Mouse (Mus musculus): ENCODE results near the gene Dlgap1. TPM values are rescaled to one million over a fixed set of nuclear protein-coding genes. Genes with fewer than 3 reads are reported as not detected.

Gene Dlgap1
- polyA plus RNA-seq, 1 experiment, result 0.06 TPM

GRCm38 (mm10) chr17:70728719-70729281 lies 759.9 kb downstream of the Dlgap1 start:
- H3K4me3 ChIP-seq (ENCODE audit: extremely low read depth, insufficient read depth, insufficient read length), result no peak overlapping the region
- WGBS, result 13% methylated on average over 5 of the region's 5 CpGs
- TF ChIP-seq POLR2A (IDR thresholded peaks at IDR 0.05; ENCODE audit: low read depth, low read length) (no peak), CTCF (IDR thresholded peaks at IDR 0.05; ENCODE audit: extremely low read depth, insufficient read depth, insufficient read length, insufficient replicate concordance) (no peak)
- H3K27me3 ChIP-seq (ENCODE audit: control insufficient read depth, insufficient read depth, low read length), result no peaks in the 10 kb centered on the region
- H3K27ac ChIP-seq (ENCODE audit: insufficient read depth, low read length), result peak overlapping the region; percentile 50; the same call in 1 of the 2 replicates
- no peaks in the 10 kb centered on the region; the same call in 1 of the 2 replicates for H3K4me1 ChIP-seq (ENCODE audit: control insufficient read depth, insufficient read depth, insufficient read length)
- H3K36me3 ChIP-seq (ENCODE audit: control insufficient read depth, insufficient read depth, low read length), result no peaks in the 10 kb centered on the region
- no peak for DNase-seq (ENCODE audit: low read depth in 1 of 2, low spot score in 2 of 2)

GRCm38 (mm10) chr17:70734728-70735127 lies 765.9 kb downstream of the Dlgap1 start:
- TF ChIP-seq CTCF (IDR thresholded peaks at IDR 0.05; ENCODE audit: extremely low read depth, insufficient read depth, insufficient read length, insufficient replicate concordance), result no peak
- TF ChIP-seq POLR2A (IDR thresholded peaks at IDR 0.05; ENCODE audit: low read depth, low read length), result no peak
- 87% methylated on average over 3 of the region's 3 CpGs for whole genome bisulfite sequencing
- Histone ChIP-seq H3K36me3 (ENCODE audit: control insufficient read depth, insufficient read depth, low read length) (no peaks in the 10 kb centered on the region), H3K4me3 (ENCODE audit: extremely low read depth, insufficient read depth, insufficient read length) (no peak overlapping the region), H3K4me1 (ENCODE audit: control insufficient read depth, insufficient read depth, insufficient read length) (no peaks in the 10 kb centered on the region), H3K27me3 (ENCODE audit: control insufficient read depth, insufficient read depth, low read length) (no peaks in the 10 kb centered on the region), H3K27ac (ENCODE audit: insufficient read depth, low read length) (no peak overlapping the region)
- DNase-seq (ENCODE audit: low read depth in 1 of 2, low spot score in 2 of 2), result no peak

GRCm38 (mm10) chr17:70735396-70735795 lies 766.5 kb downstream of the Dlgap1 start:
- Histone ChIP-seq H3K4me3 (ENCODE audit: extremely low read depth, insufficient read depth, insufficient read length) (no peak overlapping the region), H3K27me3 (ENCODE audit: control insufficient read depth, insufficient read depth, low read length) (no peaks in the 10 kb centered on the region), H3K27ac (ENCODE audit: insufficient read depth, low read length) (no peak overlapping the region), H3K36me3 (ENCODE audit: control insufficient read depth, insufficient read depth, low read length) (no peaks in the 10 kb centered on the region), H3K4me1 (ENCODE audit: control insufficient read depth, insufficient read depth, insufficient read length) (no peaks in the 10 kb centered on the region)
- 69% methylated on average over 3 of the region's 3 CpGs for WGBS
- no peak for DNase-seq (ENCODE audit: low read depth in 1 of 2, low spot score in 2 of 2)
- TF ChIP-seq POLR2A (IDR thresholded peaks at IDR 0.05; ENCODE audit: low read depth, low read length) (no peak), CTCF (IDR thresholded peaks at IDR 0.05; ENCODE audit: extremely low read depth, insufficient read depth, insufficient read length, insufficient replicate concordance) (no peak)

GRCm38 (mm10) chr17:70737424-70737823 lies 768.6 kb downstream of the Dlgap1 start:
- H3K4me1 ChIP-seq (ENCODE audit: control insufficient read depth, insufficient read depth, insufficient read length), result no peaks in the 10 kb centered on the region
- no peak for DNase-seq (ENCODE audit: low read depth in 1 of 2, low spot score in 2 of 2)
- H3K27me3 ChIP-seq (ENCODE audit: control insufficient read depth, insufficient read depth, low read length), result no peaks in the 10 kb centered on the region
- no peaks in the 10 kb centered on the region for H3K36me3 ChIP-seq (ENCODE audit: control insufficient read depth, insufficient read depth, low read length)
- no peak overlapping the region for H3K4me3 ChIP-seq (ENCODE audit: extremely low read depth, insufficient read depth, insufficient read length)
- no peak overlapping the region for H3K27ac ChIP-seq (ENCODE audit: insufficient read depth, low read length)
- 8% methylated on average over 6 of the region's 6 CpGs for WGBS
- no peak for TF ChIP-seq POLR2A (IDR thresholded peaks at IDR 0.05; ENCODE audit: low read depth, low read length)
- no peak for TF ChIP-seq CTCF (IDR thresholded peaks at IDR 0.05; ENCODE audit: extremely low read depth, insufficient read depth, insufficient read length, insufficient replicate concordance)

- H3K4me3 ChIP-seq (ENCODE audit: extremely low read depth, insufficient read depth, insufficient read length), result no peak overlapping the region
- TF ChIP-seq POLR2A (IDR thresholded peaks at IDR 0.05; ENCODE audit: low read depth, low read length), result no peak
- peak; percentile 62; the same call in 1 of the 2 replicates for TF ChIP-seq CTCF (IDR thresholded peaks at IDR 0.05; ENCODE audit: extremely low read depth, insufficient read depth, insufficient read length, insufficient replicate concordance)
- DNase-seq (ENCODE audit: low read depth in 1 of 2, low spot score in 2 of 2), result peak in 1 of 2 experiments; percentile 52
- 11% methylated on average over 17 of the region's 17 CpGs for WGBS
- H3K27ac ChIP-seq (ENCODE audit: insufficient read depth, low read length), result no peak overlapping the region
- H3K27me3 ChIP-seq (ENCODE audit: control insufficient read depth, insufficient read depth, low read length), result no peaks in the 10 kb centered on the region
- H3K36me3 ChIP-seq (ENCODE audit: control insufficient read depth, insufficient read depth, low read length), result no peaks in the 10 kb centered on the region
- H3K4me1 ChIP-seq (ENCODE audit: control insufficient read depth, insufficient read depth, insufficient read length), result no peaks in the 10 kb centered on the region
Measured at GRCm38 (mm10) chr17:70738168-70738854, 769.4 kb downstream of the Dlgap1 start.

GRCm38 (mm10) chr17:70739346-70739745 lies 770.5 kb downstream of the Dlgap1 start:
- H3K36me3 ChIP-seq (ENCODE audit: control insufficient read depth, insufficient read depth, low read length), result no peaks in the 10 kb centered on the region
- 79% methylated on average over 6 of the region's 6 CpGs for WGBS
- DNase-seq (ENCODE audit: low read depth in 1 of 2, low spot score in 2 of 2), result no peak
- H3K4me1 ChIP-seq (ENCODE audit: control insufficient read depth, insufficient read depth, insufficient read length), result no peaks in the 10 kb centered on the region
- no peaks in the 10 kb centered on the region for H3K27me3 ChIP-seq (ENCODE audit: control insufficient read depth, insufficient read depth, low read length)
- no peak overlapping the region for H3K27ac ChIP-seq (ENCODE audit: insufficient read depth, low read length)
- TF ChIP-seq POLR2A (IDR thresholded peaks at IDR 0.05; ENCODE audit: low read depth, low read length) (no peak), CTCF (IDR thresholded peaks at IDR 0.05; ENCODE audit: extremely low read depth, insufficient read depth, insufficient read length, insufficient replicate concordance) (no peak)
- H3K4me3 ChIP-seq (ENCODE audit: extremely low read depth, insufficient read depth, insufficient read length), result no peak overlapping the region

- no peak for DNase-seq (ENCODE audit: low read depth in 1 of 2, low spot score in 2 of 2)
- Histone ChIP-seq H3K27me3 (ENCODE audit: control insufficient read depth, insufficient read depth, low read length) (no peaks in the 10 kb centered on the region), H3K36me3 (ENCODE audit: control insufficient read depth, insufficient read depth, low read length) (no peaks in the 10 kb centered on the region), H3K4me1 (ENCODE audit: control insufficient read depth, insufficient read depth, insufficient read length) (no peaks in the 10 kb centered on the region; the same call in 1 of the 2 replicates), H3K4me3 (ENCODE audit: extremely low read depth, insufficient read depth, insufficient read length) (no peak overlapping the region), H3K27ac (ENCODE audit: insufficient read depth, low read length) (no peak overlapping the region)
- TF ChIP-seq POLR2A (IDR thresholded peaks at IDR 0.05; ENCODE audit: low read depth, low read length), result no peak
- TF ChIP-seq CTCF (IDR thresholded peaks at IDR 0.05; ENCODE audit: extremely low read depth, insufficient read depth, insufficient read length, insufficient replicate concordance), result no peak
- WGBS, result 87% methylated on average over 1 of the region's 1 CpGs
Measured at GRCm38 (mm10) chr17:70741696-70742095, 772.8 kb downstream of the Dlgap1 start.

Measured in spleen, adult 2 months (tissue).